Mouse (Mus musculus): ENCODE data around the gene Gria3.

Gene Gria3

GRCm38 (mm10) chrX:41564898-41565297 is 164.2 kb downstream of the Gria3 start:
- in situ Hi-C loops (cut with MboI, MseI) = no loop called here

GRCm38 (mm10) chrX:41573079-41573478 is 172.4 kb downstream of the Gria3 start:
- in situ Hi-C loops (cut with MboI, MseI) = no loop called here

- in situ Hi-C loops (cut with MboI, MseI) = no loop called here
These were observed 178.1 kb downstream of the Gria3 start for GRCm38 (mm10) chrX:41578797-41579196.

DNA sequence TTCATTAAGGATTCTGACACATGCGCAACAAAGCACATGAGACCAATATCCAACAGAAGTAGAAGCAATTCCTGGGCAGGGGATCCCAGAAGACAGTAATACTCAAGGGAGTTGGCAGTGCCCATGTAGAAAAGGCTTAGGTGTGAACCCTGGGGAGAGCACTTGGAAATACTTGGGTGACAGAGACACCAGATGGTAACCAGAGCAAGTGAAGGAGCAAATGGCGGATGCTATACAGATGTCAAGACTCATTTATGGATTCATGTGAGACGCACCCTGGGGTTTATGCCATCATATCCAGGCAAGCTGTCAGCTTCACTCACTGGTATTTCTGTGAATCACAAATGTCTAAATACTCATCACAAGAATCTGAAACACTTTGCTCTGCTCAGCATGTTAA is 187.0 kb downstream of the Gria3 start:
- in situ Hi-C loops (cut with MboI, MseI) = no loop called here

- in situ Hi-C loops (cut with MboI, MseI) = no loop called here
These were observed 206.5 kb downstream of the Gria3 start for GRCm38 (mm10) chrX:41607181-41607580.

GRCm38 (mm10) chrX:41614920-41615319 is 214.3 kb downstream of the Gria3 start:
- in situ Hi-C loops (cut with MboI, MseI) = no loop called here

DNA sequence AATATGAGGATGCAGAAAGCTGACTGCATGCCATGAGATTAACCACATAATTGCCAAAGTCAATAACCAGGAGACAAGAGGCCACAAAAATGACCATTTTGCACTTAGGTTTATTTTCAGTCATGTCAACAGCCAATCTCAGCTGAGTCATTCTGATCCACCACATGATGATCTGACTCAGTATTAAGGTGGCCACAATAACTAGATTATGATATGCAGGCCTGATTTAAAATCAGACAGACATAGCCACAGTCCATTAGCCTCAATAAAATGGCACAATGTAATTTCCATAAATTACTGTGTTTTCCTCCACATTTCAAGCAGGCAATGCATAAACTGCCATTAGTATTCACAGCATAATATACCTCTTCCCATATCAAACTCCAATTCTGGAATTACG is 216.3 kb downstream of the Gria3 start:
- in situ Hi-C loops (cut with MboI, MseI) = no loop called here

GRCm38 (mm10) chrX:41618396-41618795 is 217.7 kb downstream of the Gria3 start:
- in situ Hi-C loops (cut with MboI, MseI) = no loop called here

GRCm38 (mm10) chrX:41633576-41633975 is 232.9 kb downstream of the Gria3 start:
- in situ Hi-C loops (cut with MboI, MseI) = no loop called here

DNA sequence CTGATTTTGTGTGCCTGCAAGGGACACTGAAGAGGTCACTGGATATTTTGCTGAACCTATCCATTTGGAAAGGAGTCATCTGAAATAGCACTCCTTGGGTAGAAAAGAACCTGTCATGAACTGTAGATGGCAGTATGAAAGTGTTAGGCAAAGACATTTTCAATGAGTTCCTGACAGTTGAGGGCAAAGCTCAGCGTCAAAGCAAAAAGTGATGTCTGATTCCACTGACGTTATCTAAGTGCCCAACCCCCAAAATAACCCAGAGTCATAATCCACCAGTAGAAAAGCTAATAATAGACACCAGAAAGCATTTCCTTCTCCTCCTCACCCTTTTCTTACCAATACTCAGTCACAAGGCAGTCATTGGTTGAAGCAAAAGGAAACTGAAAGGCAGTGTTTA is 244.3 kb downstream of the Gria3 start:
- in situ Hi-C loops (cut with MboI, MseI) = no loop called here

DNA sequence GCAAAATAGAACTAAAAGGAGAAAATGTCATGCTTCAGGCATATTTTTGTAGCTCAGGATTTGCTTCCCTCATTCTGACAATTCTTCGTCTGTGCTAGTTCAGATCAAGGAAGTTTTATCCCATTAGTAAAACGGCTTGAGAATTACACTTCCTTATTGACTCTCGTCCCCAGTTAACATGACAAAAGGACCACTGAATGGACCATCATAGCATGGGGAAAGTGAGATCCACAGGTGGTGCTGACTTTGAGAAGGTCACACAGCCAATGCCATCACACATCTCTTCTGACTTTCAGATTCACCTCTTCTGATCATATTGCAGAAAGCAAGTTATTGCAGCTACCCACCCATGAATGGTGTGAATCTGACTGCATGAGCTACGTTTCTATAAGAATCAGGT is 257.1 kb downstream of the Gria3 start:
- in situ Hi-C loops (cut with MboI, MseI) = no loop called here

- in situ Hi-C loops (cut with MboI, MseI) = no loop called here
These were observed 288.2 kb downstream of the Gria3 start for GRCm38 (mm10) chrX:41688869-41689268.

DNA sequence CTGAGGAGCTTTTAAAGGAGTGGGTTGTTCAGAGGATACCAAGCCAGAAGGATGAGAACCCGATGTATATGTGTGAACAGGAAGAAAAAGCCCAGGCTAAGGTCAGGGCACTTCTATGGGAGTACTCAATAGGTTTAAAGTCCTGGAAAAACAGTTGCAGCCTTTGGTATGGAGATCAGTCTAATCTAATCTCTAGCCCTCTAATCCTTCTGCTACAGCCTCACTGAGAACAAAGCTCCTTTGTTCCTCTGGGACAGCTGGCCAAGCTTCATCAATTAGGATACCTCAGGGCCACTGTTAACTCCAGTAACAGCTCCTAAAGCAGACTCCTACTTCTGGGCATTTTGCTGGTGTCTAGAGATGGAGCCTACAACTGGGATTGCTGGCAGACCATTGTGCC is 291.4 kb downstream of the Gria3 start:
- in situ Hi-C loops (cut with MboI, MseI) = no loop called here

Data from T-helper 1 cell (primary cell).